Mouse (Mus musculus): ENCODE measurements around the gene Ttl. TPM values are rescaled to one million over a fixed set of nuclear protein-coding genes. Genes with fewer than 3 reads are reported as not detected.

Ttl gene
- polyA plus RNA-seq, 1 experiment from 2014 or later = 8.5 TPM

DNA sequence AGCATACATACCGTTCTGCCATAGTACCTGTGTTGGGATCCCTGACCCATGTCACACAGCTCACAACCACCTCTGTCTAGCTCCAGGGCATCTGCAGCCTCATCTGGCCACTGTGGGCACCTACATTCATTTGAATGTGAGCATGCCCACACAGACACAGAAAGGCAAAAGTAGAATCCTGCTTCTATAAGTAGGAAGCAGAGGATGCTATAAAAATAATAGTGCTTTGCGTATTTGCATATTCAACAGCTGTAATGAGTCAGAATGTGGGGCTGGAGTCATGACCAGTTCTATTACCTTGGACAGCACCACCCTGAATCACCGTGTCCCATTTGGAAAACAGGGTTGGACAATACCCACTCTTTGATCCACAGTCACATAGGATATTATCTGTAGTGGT lies 4.6 kb downstream of the Ttl start:
- Histone ChIP-seq H3K36me3 (ENCODE audit: control insufficient read depth, insufficient read depth, low read length) (no peaks in the 10 kb centered on the region), H3K4me1 (ENCODE audit: control insufficient read depth, insufficient read depth, low read length) (peaks cover 5% of the 10 kb centered on the region; the same call in 1 of the 2 replicates), H3K27me3 (ENCODE audit: control insufficient read depth, insufficient read depth, low read length) (no peaks in the 10 kb centered on the region), H3K4me2 (no peak overlapping the region), H3K9me3 (replicated peaks; ENCODE audit: control insufficient read depth, low read length) (no peaks in the 10 kb centered on the region), H3K27ac (ENCODE audit: low read depth, low read length) (no peak overlapping the region), H3K4me3 (ENCODE audit: low read depth, low read length) (no peak overlapping the region), H3K9ac (ENCODE audit: low read depth, low read length) (no peak overlapping the region)
- no peak for ATAC-seq (replicated peaks; ENCODE audit: insufficient number of reproducible peaks, low FRiP score, low TSS enrichment)
- 82% methylated on average over 3 of the region's 3 CpGs for WGBS (ENCODE audit: insufficient replicate concordance)

DNA sequence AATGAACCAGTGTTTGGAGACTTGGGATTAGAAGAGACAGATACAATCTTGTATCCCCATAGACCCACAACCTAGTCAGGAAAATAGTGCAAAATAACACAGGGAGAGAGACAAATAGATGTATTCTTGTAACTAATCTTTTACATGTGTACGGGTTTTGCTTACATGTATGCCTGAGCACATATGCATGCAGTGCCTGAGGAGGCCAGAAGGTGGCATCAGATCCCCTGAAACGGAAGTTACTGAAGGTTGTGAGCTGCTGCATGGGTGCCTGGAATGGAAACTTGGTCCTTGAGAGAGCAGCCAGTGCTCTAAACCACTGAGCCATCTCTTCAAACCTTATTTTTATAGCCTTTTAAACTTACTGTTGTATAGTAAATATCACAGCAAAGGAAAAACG lies 12.6 kb downstream of the Ttl start:
- H3K27ac ChIP-seq (ENCODE audit: low read depth, low read length) = no peak overlapping the region
- no peak overlapping the region for H3K4me3 ChIP-seq (ENCODE audit: low read depth, low read length)
- no peaks in the 10 kb centered on the region for H3K27me3 ChIP-seq (ENCODE audit: control insufficient read depth, insufficient read depth, low read length)
- H3K9me3 ChIP-seq (replicated peaks; ENCODE audit: control insufficient read depth, low read length) = no peaks in the 10 kb centered on the region
- H3K9ac ChIP-seq (ENCODE audit: low read depth, low read length) = no peak overlapping the region
- ATAC-seq (replicated peaks; ENCODE audit: insufficient number of reproducible peaks, low FRiP score, low TSS enrichment) = no peak
- peaks cover 8% of the 10 kb centered on the region for H3K36me3 ChIP-seq (ENCODE audit: control insufficient read depth, insufficient read depth, low read length)
- no peak overlapping the region for H3K4me2 ChIP-seq
- WGBS (ENCODE audit: insufficient replicate concordance) = 76% methylated on average over 3 of the region's 3 CpGs
- no peaks in the 10 kb centered on the region for H3K4me1 ChIP-seq (ENCODE audit: control insufficient read depth, insufficient read depth, low read length)

DNA sequence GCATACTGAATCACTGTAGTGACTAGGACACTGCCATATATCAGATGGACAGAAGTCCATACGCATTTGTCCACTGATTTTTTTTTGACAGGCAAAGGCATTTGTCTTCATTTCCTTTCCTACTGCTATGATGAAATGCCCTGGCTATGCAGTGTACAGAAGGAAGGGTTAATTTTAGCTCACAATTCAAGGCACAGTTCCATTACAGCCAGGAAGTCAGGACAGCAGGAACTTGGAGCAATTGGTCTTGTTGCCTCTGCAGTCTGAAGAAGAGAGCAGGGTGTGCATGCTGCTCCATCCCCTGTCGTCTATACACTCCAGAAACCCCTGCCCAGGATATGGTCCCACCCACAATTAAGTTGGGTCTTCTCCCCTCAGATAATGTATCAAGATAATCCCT lies 13.5 kb downstream of the Ttl start:
- no peak for ATAC-seq (replicated peaks; ENCODE audit: insufficient number of reproducible peaks, low FRiP score, low TSS enrichment)
- 58% methylated on average over 2 of the region's 2 CpGs for WGBS (ENCODE audit: insufficient replicate concordance)
- Histone ChIP-seq H3K9me3 (replicated peaks; ENCODE audit: control insufficient read depth, low read length) (no peaks in the 10 kb centered on the region), H3K4me2 (no peak overlapping the region), H3K27ac (ENCODE audit: low read depth, low read length) (no peak overlapping the region), H3K27me3 (ENCODE audit: control insufficient read depth, insufficient read depth, low read length) (no peaks in the 10 kb centered on the region), H3K9ac (ENCODE audit: low read depth, low read length) (no peak overlapping the region), H3K4me1 (ENCODE audit: control insufficient read depth, insufficient read depth, low read length) (no peaks in the 10 kb centered on the region), H3K4me3 (ENCODE audit: low read depth, low read length) (no peak overlapping the region), H3K36me3 (ENCODE audit: control insufficient read depth, insufficient read depth, low read length) (peaks cover 8% of the 10 kb centered on the region)

DNA sequence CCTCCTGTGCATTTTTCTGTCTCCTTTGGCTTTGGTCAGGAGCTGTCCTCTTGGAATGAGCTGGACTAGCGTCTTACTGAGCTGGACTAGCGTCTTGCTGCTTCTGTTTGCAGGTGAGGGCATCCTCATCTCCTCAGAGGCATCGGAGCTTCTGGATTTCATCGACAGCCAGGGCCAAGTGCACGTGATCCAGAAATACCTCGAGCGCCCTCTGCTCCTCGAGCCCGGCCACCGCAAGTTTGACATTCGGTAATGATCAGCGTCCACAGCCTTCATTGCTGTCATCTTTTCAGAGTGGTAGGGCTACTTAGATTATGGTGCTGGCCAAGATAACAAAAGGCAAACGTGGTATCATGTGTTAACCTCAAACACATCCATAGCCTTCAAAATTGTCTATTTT lies 15.4 kb downstream of the Ttl start:
- H3K4me1 ChIP-seq (ENCODE audit: control insufficient read depth, insufficient read depth, low read length) = no peaks in the 10 kb centered on the region
- no peak overlapping the region for H3K4me2 ChIP-seq
- no peak for ATAC-seq (replicated peaks; ENCODE audit: insufficient number of reproducible peaks, low FRiP score, low TSS enrichment)
- no peaks in the 10 kb centered on the region for H3K9me3 ChIP-seq (replicated peaks; ENCODE audit: control insufficient read depth, low read length)
- H3K27me3 ChIP-seq (ENCODE audit: control insufficient read depth, insufficient read depth, low read length) = no peaks in the 10 kb centered on the region
- H3K27ac ChIP-seq (ENCODE audit: low read depth, low read length) = no peak overlapping the region
- H3K4me3 ChIP-seq (ENCODE audit: low read depth, low read length) = no peak overlapping the region
- H3K9ac ChIP-seq (ENCODE audit: low read depth, low read length) = no peak overlapping the region
- WGBS (ENCODE audit: insufficient replicate concordance) = 54% methylated on average over 13 of the region's 13 CpGs
- H3K36me3 ChIP-seq (ENCODE audit: control insufficient read depth, insufficient read depth, low read length) = peaks cover 16% of the 10 kb centered on the region

DNA sequence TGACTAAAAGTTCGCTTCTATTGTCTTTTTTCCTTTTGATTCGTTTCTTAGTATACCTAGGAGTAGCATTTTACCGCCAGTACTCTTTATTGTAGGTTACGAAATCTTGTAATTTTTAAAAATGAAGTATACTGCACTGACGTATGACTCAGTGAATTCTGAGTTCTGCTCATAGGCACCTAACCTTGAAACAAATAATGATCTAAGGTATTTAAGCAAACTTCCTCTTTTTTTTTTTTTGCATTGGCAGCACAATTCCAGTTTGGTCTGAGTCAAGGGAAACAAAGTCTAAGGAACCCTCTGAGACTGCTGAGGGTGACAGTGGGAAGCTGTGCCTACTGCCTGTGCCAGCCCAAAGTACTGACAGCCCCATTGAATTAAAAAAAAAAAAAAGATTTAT lies 17.8 kb downstream of the Ttl start:
- H3K4me1 ChIP-seq (ENCODE audit: control insufficient read depth, insufficient read depth, low read length) = no peaks in the 10 kb centered on the region
- H3K27me3 ChIP-seq (ENCODE audit: control insufficient read depth, insufficient read depth, low read length) = no peaks in the 10 kb centered on the region
- no peaks in the 10 kb centered on the region for H3K9me3 ChIP-seq (replicated peaks; ENCODE audit: control insufficient read depth, low read length)
- no peak overlapping the region for H3K4me2 ChIP-seq
- H3K27ac ChIP-seq (ENCODE audit: low read depth, low read length) = no peak overlapping the region
- ATAC-seq (replicated peaks; ENCODE audit: insufficient number of reproducible peaks, low FRiP score, low TSS enrichment) = no peak
- WGBS (ENCODE audit: insufficient replicate concordance) = 88% methylated on average over 5 of the region's 5 CpGs
- no peak overlapping the region for H3K4me3 ChIP-seq (ENCODE audit: low read depth, low read length)
- H3K9ac ChIP-seq (ENCODE audit: low read depth, low read length) = no peak overlapping the region
- peaks cover 11% of the 10 kb centered on the region; the same call in 1 of the 2 replicates for H3K36me3 ChIP-seq (ENCODE audit: control insufficient read depth, insufficient read depth, low read length)

DNA sequence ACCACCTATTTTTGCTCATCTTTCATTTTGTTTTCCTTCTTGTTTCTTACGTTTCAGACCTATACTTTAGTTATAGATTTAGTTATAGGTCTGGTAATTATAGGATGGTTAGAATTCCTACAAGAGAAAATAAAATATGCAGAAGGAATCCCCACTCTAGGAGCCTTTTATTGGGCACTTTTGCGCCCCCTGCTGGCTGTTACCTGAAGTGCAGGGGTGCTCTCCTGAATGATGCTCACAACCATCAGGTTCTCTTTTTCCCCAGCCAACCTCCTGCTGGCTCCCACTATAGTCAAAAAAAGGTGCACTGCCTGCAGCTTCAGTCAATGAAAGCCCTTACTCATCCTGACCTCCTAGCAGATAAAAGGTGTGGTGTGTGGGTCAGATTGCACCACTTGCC lies 19.2 kb downstream of the Ttl start:
- 52% methylated on average over 2 of the region's 2 CpGs for WGBS (ENCODE audit: insufficient replicate concordance)
- ATAC-seq (replicated peaks; ENCODE audit: insufficient number of reproducible peaks, low FRiP score, low TSS enrichment) = no peak

DNA sequence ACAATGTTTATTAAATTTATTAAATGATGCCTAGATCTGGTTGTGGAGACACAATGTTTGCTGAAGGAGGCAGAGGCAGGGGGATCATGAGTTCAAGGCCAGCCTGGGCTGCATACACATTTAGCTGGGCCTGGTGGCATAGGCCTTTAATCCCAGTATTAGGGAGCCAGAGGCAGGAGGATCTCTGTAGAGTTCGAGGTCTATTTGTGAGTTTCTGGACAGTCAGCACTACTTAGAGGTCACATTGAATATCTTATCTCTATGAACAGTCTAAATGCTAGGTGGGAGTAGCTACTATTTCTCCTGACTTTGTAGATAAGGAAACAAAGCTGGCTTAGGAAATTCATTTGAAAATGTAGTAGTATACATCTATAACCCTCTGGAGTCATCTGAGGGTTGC lies 21.8 kb downstream of the Ttl start:
- H3K4me2 ChIP-seq = no peak overlapping the region
- no peaks in the 10 kb centered on the region for H3K27me3 ChIP-seq (ENCODE audit: control insufficient read depth, insufficient read depth, low read length)
- no peak overlapping the region for H3K27ac ChIP-seq (ENCODE audit: low read depth, low read length)
- H3K9ac ChIP-seq (ENCODE audit: low read depth, low read length) = no peak overlapping the region
- ATAC-seq (replicated peaks; ENCODE audit: insufficient number of reproducible peaks, low FRiP score, low TSS enrichment) = no peak
- WGBS (ENCODE audit: insufficient replicate concordance) = 90% methylated on average over 1 of the region's 1 CpGs
- no peaks in the 10 kb centered on the region for H3K9me3 ChIP-seq (replicated peaks; ENCODE audit: control insufficient read depth, low read length)
- peaks cover 11% of the 10 kb centered on the region for H3K36me3 ChIP-seq (ENCODE audit: control insufficient read depth, insufficient read depth, low read length)
- no peak overlapping the region for H3K4me3 ChIP-seq (ENCODE audit: low read depth, low read length)
- H3K4me1 ChIP-seq (ENCODE audit: control insufficient read depth, insufficient read depth, low read length) = 0 out of 2 replicates have a peak, but pooled peaks cover 3% of the 10 kb centered on the region

More for the DNA sequence above, 19.2 kb downstream of the Ttl start:
- Histone ChIP-seq H3K4me2 (no peak overlapping the region), H3K36me3 (ENCODE audit: control insufficient read depth, insufficient read depth, low read length) (peaks cover 13% of the 10 kb centered on the region), H3K27me3 (ENCODE audit: control insufficient read depth, insufficient read depth, low read length) (no peaks in the 10 kb centered on the region), H3K4me1 (ENCODE audit: control insufficient read depth, insufficient read depth, low read length) (0 out of 2 replicates have a peak, but pooled peaks cover 2% of the 10 kb centered on the region), H3K9me3 (replicated peaks; ENCODE audit: control insufficient read depth, low read length) (no peaks in the 10 kb centered on the region), H3K27ac (ENCODE audit: low read depth, low read length) (no peak overlapping the region), H3K9ac (ENCODE audit: low read depth, low read length) (no peak overlapping the region), H3K4me3 (ENCODE audit: low read depth, low read length) (no peak overlapping the region)

DNA sequence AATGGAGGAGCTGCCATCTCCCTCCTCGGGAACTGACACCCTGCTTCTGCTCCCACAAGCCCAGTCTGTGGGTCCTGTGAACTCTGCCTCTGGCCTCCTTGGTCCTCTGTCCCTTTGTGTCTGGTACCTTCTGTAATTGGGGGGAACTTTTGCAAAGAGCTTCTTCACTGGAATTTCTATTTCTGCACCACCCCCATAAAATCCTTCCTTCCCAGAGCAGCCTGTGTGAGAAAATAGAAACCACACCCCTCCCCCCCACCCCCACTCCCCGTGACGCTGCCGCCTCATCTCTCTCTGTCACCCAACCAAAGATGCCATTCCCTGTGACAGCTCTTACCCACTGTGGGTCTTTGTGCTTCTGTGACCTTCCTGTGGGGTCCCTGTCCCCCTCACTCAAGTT lies 24.6 kb downstream of the Ttl start:
- H3K9me3 ChIP-seq (replicated peaks; ENCODE audit: control insufficient read depth, low read length) = no peaks in the 10 kb centered on the region
- no peak overlapping the region for H3K4me3 ChIP-seq (ENCODE audit: low read depth, low read length)
- H3K9ac ChIP-seq (ENCODE audit: low read depth, low read length) = no peak overlapping the region
- no peaks in the 10 kb centered on the region for H3K27me3 ChIP-seq (ENCODE audit: control insufficient read depth, insufficient read depth, low read length)
- ATAC-seq (replicated peaks; ENCODE audit: insufficient number of reproducible peaks, low FRiP score, low TSS enrichment) = no peak
- no peak overlapping the region for H3K4me2 ChIP-seq
- H3K4me1 ChIP-seq (ENCODE audit: control insufficient read depth, insufficient read depth, low read length) = 0 out of 2 replicates have a peak, but pooled peaks cover 3% of the 10 kb centered on the region
- WGBS (ENCODE audit: insufficient replicate concordance) = 36% methylated on average over 4 of the region's 4 CpGs
- H3K27ac ChIP-seq (ENCODE audit: low read depth, low read length) = no peak overlapping the region
- H3K36me3 ChIP-seq (ENCODE audit: control insufficient read depth, insufficient read depth, low read length) = peaks cover 10% of the 10 kb centered on the region

DNA sequence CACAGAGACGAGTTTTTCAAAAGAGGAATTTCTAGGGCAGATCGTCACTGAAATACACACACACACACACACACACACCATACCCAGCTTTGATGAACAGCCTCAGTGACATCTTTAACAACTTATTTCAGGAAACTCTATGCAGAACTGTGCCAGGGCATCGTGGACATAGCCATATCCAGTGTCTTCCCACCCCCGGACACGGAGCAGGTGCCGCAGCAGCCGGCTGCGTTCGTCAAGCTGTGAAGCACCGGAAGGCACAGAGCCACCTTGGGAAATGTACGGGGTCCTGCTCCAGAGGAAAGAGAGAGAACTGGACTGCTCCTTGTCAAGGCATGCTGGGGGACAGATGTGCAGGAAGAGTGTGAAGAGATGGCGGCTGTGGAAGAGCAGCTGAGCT lies 27.1 kb downstream of the Ttl start:
- Histone ChIP-seq H3K36me3 (ENCODE audit: control insufficient read depth, insufficient read depth, low read length) (peaks cover 7% of the 10 kb centered on the region), H3K9me3 (replicated peaks; ENCODE audit: control insufficient read depth, low read length) (no peaks in the 10 kb centered on the region), H3K27ac (ENCODE audit: low read depth, low read length) (no peak overlapping the region), H3K4me3 (ENCODE audit: low read depth, low read length) (no peak overlapping the region), H3K27me3 (ENCODE audit: control insufficient read depth, insufficient read depth, low read length) (no peaks in the 10 kb centered on the region), H3K4me1 (ENCODE audit: control insufficient read depth, insufficient read depth, low read length) (0 out of 2 replicates have a peak, but pooled peaks cover 3% of the 10 kb centered on the region), H3K4me2 (no peak overlapping the region), H3K9ac (ENCODE audit: low read depth, low read length) (no peak overlapping the region)
- no peak for ATAC-seq (replicated peaks; ENCODE audit: insufficient number of reproducible peaks, low FRiP score, low TSS enrichment)
- 86% methylated on average over 12 of the region's 12 CpGs for WGBS (ENCODE audit: insufficient replicate concordance)
